Mouse (Mus musculus) heart, adult 11 months (tissue): Measurements from ENCODE around the gene Ly6g6e.
"Not testable (repeated sequence)": the region's sequence is repeated elsewhere in the genome, so short reads cannot be mapped to it uniquely, and the experiment has no call there.

Experiments
- DNase-seq: peaks from one replicate; pipeline ENCODE4 v3.0.0; 2022

The Ly6g6e gene

GRCm38 (mm10) chr17:35076507-35077176 lies at the start of gene Ly6g6e:
Ly6g6e (plus strand) TSS chr17:35076902.
- no peak for DNase-seq

GRCm38 (mm10) chr17:35027277-35028068 lies 49.2 kb upstream of the Ly6g6e start, which contains the start of gene Sapcd1:
Sapcd1 (minus strand) TSS chr17:35028016.
- DNase-seq = peak; percentile 92

GRCm38 (mm10) chr17:35028315-35028714 lies 48.4 kb upstream of the Ly6g6e start:
- DNase-seq = no peak

DNA sequence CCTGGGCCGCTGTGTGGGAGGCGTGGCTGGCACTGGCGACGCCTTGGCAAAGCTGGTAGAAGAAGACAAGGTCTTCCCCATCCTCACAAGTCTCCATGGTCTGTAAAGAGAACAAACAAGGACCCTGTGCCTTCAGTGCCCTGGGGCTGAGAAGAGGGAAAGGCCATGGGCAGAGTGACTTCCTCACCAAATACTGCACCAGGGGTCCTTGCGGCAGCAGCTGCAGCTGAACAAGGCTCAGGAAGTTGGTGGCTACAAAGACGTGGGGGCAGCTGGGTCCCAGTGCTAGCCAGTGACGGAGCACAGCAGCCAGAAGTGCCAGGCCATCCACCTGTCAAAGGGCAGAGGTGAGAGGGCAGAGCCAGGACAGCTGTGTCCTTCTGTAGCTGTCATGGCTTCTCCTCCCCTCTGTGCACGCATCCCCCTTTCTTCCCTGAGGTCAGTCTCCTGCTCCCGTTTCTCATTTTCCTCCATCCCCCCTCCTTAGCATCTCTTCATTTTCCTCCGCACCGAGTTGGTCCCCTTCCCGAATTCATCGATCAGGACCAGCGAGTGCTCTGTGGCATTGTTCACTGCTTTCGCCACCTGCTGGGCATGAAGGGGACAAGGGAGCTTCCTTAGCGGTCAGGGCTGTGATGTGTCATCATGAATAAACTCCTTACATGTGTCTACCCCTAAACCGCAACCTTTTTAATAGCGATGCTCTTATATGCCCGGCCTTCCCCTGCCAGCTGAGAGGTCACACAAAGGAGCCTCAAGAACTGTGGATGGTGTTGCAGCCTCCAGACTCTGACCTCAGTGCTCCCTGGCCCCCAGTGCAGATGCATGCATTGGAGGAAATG lies 46.8 kb upstream of the Ly6g6e start:
- peak; percentile 89 for DNase-seq

DNA sequence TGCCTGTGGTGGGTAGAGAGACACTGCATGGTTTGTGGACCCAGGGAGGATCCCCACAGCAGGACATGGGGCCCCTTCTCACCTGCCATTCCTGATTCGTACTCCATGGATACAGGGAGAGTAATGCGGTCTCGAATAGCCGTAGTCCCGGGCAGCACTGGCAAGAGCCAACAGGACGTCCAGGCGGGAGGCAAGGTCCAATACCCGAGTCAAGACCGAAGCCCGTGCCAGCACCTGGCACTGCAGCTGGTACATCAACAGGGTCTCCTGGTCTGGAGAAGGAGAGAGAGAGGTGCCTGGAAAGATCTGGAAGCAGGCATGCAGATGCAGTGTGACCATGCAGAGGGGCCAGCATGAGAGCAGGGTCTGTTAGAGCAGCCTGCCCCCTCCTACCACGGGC lies 45.4 kb upstream of the Ly6g6e start:
- DNase-seq = peak; percentile 87

- peak; percentile 88 for DNase-seq
These were observed 44.8 kb upstream of the Ly6g6e start for GRCm38 (mm10) chr17:35031880-35032279.

- DNase-seq = peak; percentile 79
These were observed 44.3 kb upstream of the Ly6g6e start for GRCm38 (mm10) chr17:35032323-35032870.

GRCm38 (mm10) chr17:35033703-35034102 lies 43.0 kb upstream of the Ly6g6e start:
- not testable (repeated sequence) for DNase-seq

- DNase-seq = peak; percentile 79
These were observed 41.8 kb upstream of the Ly6g6e start for GRCm38 (mm10) chr17:35034896-35035295.

DNA sequence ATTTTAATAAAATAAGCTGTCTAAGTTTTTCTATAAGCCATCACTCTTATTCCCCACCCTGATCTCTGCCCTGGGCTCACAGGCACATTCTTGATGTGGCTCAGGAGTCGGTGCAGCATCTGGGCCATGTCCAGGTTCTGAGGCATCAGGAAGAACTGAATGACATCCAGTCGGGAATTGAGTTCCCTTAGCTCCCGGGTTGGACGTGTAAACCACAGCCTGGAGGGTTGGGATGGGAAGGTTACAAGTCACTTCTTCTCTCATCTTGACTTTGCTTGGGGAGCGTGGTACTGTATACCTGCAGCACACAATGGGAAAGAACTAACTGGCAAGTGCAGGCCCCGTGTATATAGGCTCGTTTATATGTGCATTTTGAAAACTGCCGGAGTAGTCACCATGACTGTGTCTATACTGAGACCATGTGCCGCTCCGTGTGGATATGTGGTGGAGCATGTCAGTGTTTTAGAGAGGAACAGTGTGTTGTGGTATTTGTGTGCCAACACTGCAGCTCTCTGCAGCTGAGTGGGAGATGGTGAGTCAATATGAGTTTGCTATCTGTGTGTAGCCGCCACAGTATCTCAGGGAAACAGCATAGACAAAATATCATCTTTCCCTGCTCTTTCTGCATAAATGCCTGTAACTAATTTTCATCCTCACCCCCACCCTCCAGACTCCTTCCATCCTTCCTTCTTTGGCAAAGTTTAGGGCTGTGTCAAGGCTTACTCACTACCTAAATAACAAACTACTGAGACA lies 37.4 kb upstream of the Ly6g6e start:
- peak; percentile 83 for DNase-seq

- DNase-seq = no peak
These were observed 32.9 kb upstream of the Ly6g6e start for GRCm38 (mm10) chr17:35043794-35044193.

GRCm38 (mm10) chr17:35044904-35045806 lies 31.5 kb upstream of the Ly6g6e start:
- peak; percentile 92 for DNase-seq

- no peak for DNase-seq
These were observed 30.7 kb upstream of the Ly6g6e start for GRCm38 (mm10) chr17:35045807-35046680.

DNA sequence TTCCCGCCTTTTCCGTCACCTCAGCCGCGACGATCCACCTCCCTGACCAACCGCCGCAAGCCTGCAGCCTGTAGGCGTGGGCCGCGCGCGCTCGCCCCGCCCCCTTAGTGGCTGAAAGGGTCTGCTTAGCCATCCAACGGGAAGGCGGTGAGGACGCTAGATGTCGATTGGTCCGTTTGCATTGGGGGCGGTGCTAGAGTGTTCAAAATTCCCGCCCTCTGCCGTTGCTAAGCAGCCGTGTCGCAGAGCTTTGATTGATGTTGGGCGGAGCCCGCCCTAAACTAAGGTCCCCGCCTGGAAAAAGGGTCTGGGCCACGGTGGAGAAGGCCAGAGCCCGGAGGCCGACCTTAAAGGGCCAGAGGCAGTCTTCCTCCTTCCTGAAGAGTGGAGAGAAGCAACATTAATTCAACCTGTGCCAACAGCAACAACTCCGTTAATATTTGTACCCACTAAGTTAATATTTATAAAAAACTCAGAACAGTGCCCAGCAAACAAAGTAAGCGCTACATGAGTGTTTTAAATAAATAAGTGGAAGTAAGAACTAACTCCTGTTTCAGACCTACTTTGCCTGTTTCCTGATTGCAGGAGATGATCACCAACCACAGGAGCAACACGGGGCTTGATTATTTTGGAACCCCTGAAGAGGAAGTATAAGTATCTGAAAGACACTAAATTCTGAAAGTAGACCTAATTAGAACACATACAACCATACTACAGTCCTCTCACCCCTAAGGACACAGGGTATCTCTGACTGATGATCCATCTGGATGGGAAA lies 29.8 kb upstream of the Ly6g6e start, which contains the start of gene Msh5:
Gene Msh5, minus strand, starts transcription at position 65 of the 775 bp plus-strand sequence.
- DNase-seq = peak; percentile 100

GRCm38 (mm10) chr17:35047688-35048087 lies 29.0 kb upstream of the Ly6g6e start:
- peak; percentile 86 for DNase-seq

- peak; percentile 95 for DNase-seq
These were observed 28.4 kb upstream of the Ly6g6e start for GRCm38 (mm10) chr17:35048149-35048931.

DNA sequence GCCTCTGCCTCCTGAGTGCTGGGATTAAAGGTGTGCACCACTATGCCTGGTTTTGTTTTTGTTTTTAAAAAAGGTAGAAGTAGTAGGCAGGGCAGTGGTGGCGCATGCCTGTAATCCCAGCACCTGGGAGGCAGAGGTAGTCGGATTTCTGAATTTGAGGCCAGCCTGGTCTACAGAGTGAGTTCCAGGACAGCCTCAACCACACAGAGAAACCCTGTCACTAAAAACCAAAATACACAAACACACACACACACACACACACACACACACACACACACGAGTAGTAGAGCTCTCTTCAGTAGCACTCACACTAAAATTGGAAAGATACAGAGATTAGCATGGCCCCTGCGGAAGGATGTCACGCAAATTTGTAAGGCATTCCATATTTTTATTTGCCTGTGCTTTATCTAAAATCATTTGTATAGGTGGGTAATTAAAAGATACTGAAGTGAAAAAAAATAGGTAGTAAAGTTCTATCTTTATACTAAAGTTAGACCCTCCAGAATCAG lies 27.7 kb upstream of the Ly6g6e start:
- DNase-seq = peak; percentile 87

DNA sequence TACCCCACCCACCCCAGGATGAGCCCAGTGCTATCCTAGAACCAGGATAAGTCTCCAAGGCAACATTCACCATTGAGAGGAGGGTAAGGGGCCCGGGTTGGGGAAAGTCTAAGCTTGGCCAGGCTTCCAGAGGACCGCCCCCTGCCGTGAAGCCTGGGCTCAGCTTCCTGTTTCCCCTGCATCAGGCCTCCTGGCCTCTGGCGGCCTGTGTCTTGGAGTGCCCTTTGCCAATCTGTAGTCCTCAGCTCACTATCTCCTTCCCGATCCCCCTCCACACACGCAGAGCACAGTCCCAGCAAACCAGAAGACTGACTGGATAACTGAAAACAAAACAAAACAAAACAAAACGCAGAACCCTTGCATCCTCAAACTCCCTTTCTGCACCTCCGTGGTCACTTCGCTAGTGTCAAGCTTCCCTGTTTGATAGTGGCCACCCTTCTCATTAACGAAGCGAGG lies 27.1 kb upstream of the Ly6g6e start, which contains the start of gene Clic1:
Gene Clic1, plus strand, starts transcription at position 406 of the 456 bp plus-strand sequence.
- DNase-seq = peak; percentile 98
